Mouse (Mus musculus): ENCODE measurements around the gene Sgpp1. TPM values are rescaled to one million over a fixed set of nuclear protein-coding genes. Genes with fewer than 3 reads are reported as not detected.

Sgpp1 gene
- total and polyA plus RNA-seq, 2 experiments from 2014 or later: 10.4 to 28.4 TPM

DNA sequence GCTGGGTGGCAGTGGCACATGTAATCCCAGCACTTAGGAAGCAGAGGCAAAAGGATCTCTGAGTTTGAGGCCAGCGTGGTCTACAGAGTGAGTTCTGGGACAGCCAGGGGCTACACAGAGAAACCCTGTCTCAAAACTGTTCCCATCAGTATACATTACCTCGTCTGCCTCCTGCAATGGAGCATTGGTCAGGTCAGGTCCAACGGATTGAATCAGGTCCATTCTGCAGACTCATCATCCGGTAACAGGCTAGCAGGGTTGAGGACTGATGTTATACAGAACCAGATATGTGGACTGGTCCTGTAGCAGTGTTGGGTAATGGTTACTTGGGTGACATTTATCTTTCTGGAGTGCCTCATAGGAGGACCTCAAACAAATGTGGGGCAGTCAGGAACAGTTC lies 62.9 kb downstream of the Sgpp1 start:
- Histone ChIP-seq H3K36me3 (replicated peaks; ENCODE audit: control insufficient read depth, insufficient read depth, low read length) (no peaks in the 10 kb centered on the region), H3K4me3 (ENCODE audit: low read depth, low read length) (no peak overlapping the region), H3K27ac (ENCODE audit: low read depth) (no peak overlapping the region), H3K9ac (replicated peaks; ENCODE audit: low read depth, low read length) (no peak overlapping the region), H3K4me2 (ENCODE audit: low read depth, low read length) (no peak overlapping the region), H3K27me3 (ENCODE audit: control insufficient read depth, insufficient read depth, low read length) (no peaks in the 10 kb centered on the region), H3K9me3 (replicated peaks; ENCODE audit: control insufficient read depth, low read length) (no peaks in the 10 kb centered on the region), H3K4me1 (ENCODE audit: control insufficient read depth, insufficient read depth) (peaks cover 8% of the 10 kb centered on the region)
- WGBS: 91% methylated on average over 4 of the region's 4 CpGs
- DNase-seq (ENCODE audit: low spot score): no peak
- ATAC-seq (ENCODE audit: insufficient read depth, low read depth): no peak
- TF ChIP-seq CTCF (IDR thresholded peaks at IDR 0.05; ENCODE audit: low read depth): no peak
- TF ChIP-seq EP300 (IDR thresholded peaks at IDR 0.05; ENCODE audit: low read depth): no peak

DNA sequence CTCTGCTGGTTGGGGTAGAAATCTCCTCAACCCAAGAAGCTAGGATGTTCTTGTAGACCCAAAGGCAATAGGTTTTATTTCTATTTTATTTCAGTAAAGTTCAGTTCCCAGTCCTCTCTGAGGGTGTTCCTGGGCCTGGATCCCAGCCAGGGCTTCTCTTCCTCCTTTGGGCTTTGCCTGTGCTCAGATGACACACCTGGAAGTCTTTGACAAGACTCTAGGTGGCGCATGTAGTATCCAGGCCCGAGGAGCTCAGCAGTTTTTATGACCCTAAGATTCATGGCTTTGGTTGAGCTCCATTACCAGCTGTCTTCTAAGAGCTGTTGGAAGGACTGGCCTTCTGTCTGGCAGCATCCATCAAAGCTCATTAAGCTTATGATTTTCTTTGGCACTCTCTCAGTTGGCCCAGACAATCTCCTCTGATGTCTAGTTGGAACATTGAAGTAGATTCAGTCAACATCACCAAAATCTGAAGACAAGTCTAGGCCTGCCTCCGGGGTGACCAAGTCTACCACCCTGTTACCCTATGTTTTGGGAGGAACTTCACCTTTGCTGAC lies 63.7 kb downstream of the Sgpp1 start:
- Histone ChIP-seq H3K4me2 (ENCODE audit: low read depth, low read length) (no peak overlapping the region), H3K27me3 (ENCODE audit: control insufficient read depth, insufficient read depth, low read length) (no peaks in the 10 kb centered on the region), H3K9me3 (replicated peaks; ENCODE audit: control insufficient read depth, low read length) (no peaks in the 10 kb centered on the region), H3K27ac (ENCODE audit: low read depth) (no peak overlapping the region), H3K9ac (replicated peaks; ENCODE audit: low read depth, low read length) (no peak overlapping the region), H3K4me3 (ENCODE audit: low read depth, low read length) (no peak overlapping the region), H3K4me1 (ENCODE audit: control insufficient read depth, insufficient read depth) (peaks cover 8% of the 10 kb centered on the region), H3K36me3 (replicated peaks; ENCODE audit: control insufficient read depth, insufficient read depth, low read length) (no peaks in the 10 kb centered on the region)
- no peak for ATAC-seq (ENCODE audit: insufficient read depth, low read depth)
- no peak for DNase-seq (ENCODE audit: low spot score)
- no peak for TF ChIP-seq EP300 (IDR thresholded peaks at IDR 0.05; ENCODE audit: low read depth)
- TF ChIP-seq CTCF (IDR thresholded peaks at IDR 0.05; ENCODE audit: low read depth): no peak
- WGBS: 83% methylated on average over 3 of the region's 3 CpGs

DNA sequence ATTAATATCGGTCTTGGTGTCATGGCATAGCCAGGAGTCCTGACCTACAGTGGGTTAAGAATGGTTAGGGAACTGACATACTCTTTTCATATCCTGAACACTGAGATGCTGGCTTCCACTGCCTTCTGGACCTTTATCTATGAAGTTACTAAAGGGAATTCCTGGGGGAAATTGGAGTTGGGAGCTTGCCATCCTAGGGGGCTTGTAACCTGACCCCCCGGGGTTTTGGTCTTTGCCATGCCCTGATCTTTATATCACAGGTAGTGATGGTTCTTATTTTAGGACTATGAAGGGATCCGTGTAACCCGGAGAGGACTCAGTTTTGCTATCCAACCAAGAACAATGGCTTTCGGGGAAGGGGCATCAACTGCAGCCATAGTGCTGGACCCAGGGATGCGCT lies 64.9 kb downstream of the Sgpp1 start:
- no peak overlapping the region for H3K27ac ChIP-seq (ENCODE audit: low read depth)
- no peaks in the 10 kb centered on the region for H3K36me3 ChIP-seq (replicated peaks; ENCODE audit: control insufficient read depth, insufficient read depth, low read length)
- H3K4me3 ChIP-seq (ENCODE audit: low read depth, low read length): peak overlapping the region; percentile 61; the same call in 1 of the 2 replicates
- DNase-seq (ENCODE audit: low spot score) (no peak), ATAC-seq (ENCODE audit: insufficient read depth, low read depth) (no peak)
- peak overlapping the region; percentile 73 for H3K4me2 ChIP-seq (ENCODE audit: low read depth, low read length)
- H3K4me1 ChIP-seq (ENCODE audit: control insufficient read depth, insufficient read depth): peaks cover 8% of the 10 kb centered on the region
- H3K9ac ChIP-seq (replicated peaks; ENCODE audit: low read depth, low read length): peak overlapping the region; percentile 57; the same call in 1 of the 2 replicates
- 87% methylated on average over 6 of the region's 6 CpGs for WGBS
- H3K9me3 ChIP-seq (replicated peaks; ENCODE audit: control insufficient read depth, low read length): no peaks in the 10 kb centered on the region
- H3K27me3 ChIP-seq (ENCODE audit: control insufficient read depth, insufficient read depth, low read length): no peaks in the 10 kb centered on the region
- no peak for TF ChIP-seq CTCF (IDR thresholded peaks at IDR 0.05; ENCODE audit: low read depth)
- no peak for TF ChIP-seq EP300 (IDR thresholded peaks at IDR 0.05; ENCODE audit: low read depth)

- H3K36me3 ChIP-seq (replicated peaks; ENCODE audit: control insufficient read depth, insufficient read depth, low read length): no peaks in the 10 kb centered on the region
- H3K4me1 ChIP-seq (ENCODE audit: control insufficient read depth, insufficient read depth): peaks cover 8% of the 10 kb centered on the region
- H3K27me3 ChIP-seq (ENCODE audit: control insufficient read depth, insufficient read depth, low read length): no peaks in the 10 kb centered on the region
- H3K9me3 ChIP-seq (replicated peaks; ENCODE audit: control insufficient read depth, low read length): no peaks in the 10 kb centered on the region
- peak; percentile 100 for DNase-seq (ENCODE audit: low spot score)
- under 1% methylated on average over 55 of the region's 55 CpGs for WGBS
- H3K27ac ChIP-seq (ENCODE audit: low read depth): peak within 1 kb of the TSS; percentile 85
- peak within 1 kb of the TSS; percentile 82 for H3K4me2 ChIP-seq (ENCODE audit: low read depth, low read length)
- peak within 1 kb of the TSS; percentile 57 for H3K9ac ChIP-seq (replicated peaks; ENCODE audit: low read depth, low read length)
- H3K4me3 ChIP-seq (ENCODE audit: low read depth, low read length): peak within 1 kb of the TSS; percentile 61
- peak; percentile 97 for ATAC-seq (ENCODE audit: insufficient read depth, low read depth)
- TF ChIP-seq EP300 (IDR thresholded peaks at IDR 0.05; ENCODE audit: low read depth): no peak
- TF ChIP-seq CTCF (IDR thresholded peaks at IDR 0.05; ENCODE audit: low read depth): peak; percentile 44
Observed at GRCm38 (mm10) chr12:75669258-75670106, 66.0 kb downstream of the Sgpp1 start, which contains the start of gene Wdr89. TSS of gene Wdr89 (minus strand) at chr12:75669537.

DNA sequence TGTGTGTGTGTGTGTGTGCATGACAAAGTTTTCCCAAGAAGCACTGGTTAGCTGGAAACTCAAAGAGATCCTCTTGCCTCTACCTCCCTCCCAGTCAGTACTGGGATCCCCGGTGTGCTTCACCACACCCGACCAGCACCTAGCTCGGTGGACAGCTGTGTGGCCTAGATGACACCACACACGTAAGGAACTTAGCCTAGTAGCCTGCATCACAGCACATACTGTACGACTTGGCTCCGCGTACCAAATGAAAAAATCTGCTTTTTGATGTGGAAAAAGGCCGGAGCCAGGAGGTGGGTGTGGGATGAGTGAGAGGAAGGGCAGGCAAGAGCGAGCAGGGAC lies 66.6 kb downstream of the Sgpp1 start:
- Histone ChIP-seq H3K4me3 (ENCODE audit: low read depth, low read length) (peak overlapping the region; percentile 61), H3K4me1 (ENCODE audit: control insufficient read depth, insufficient read depth) (peaks cover 8% of the 10 kb centered on the region), H3K9me3 (replicated peaks; ENCODE audit: control insufficient read depth, low read length) (no peaks in the 10 kb centered on the region), H3K4me2 (ENCODE audit: low read depth, low read length) (peak overlapping the region; percentile 82), H3K27ac (ENCODE audit: low read depth) (peak overlapping the region; percentile 69), H3K9ac (replicated peaks; ENCODE audit: low read depth, low read length) (peak overlapping the region; percentile 53), H3K36me3 (replicated peaks; ENCODE audit: control insufficient read depth, insufficient read depth, low read length) (no peaks in the 10 kb centered on the region), H3K27me3 (ENCODE audit: control insufficient read depth, insufficient read depth, low read length) (no peaks in the 10 kb centered on the region)
- peak; percentile 1; the same call in 1 of the 2 replicates for ATAC-seq (ENCODE audit: insufficient read depth, low read depth)
- WGBS: under 1% methylated on average over 9 of the region's 9 CpGs
- TF ChIP-seq CTCF (IDR thresholded peaks at IDR 0.05; ENCODE audit: low read depth) (no peak), EP300 (IDR thresholded peaks at IDR 0.05; ENCODE audit: low read depth) (no peak)
- DNase-seq (ENCODE audit: low spot score): no peak

All from heart, postnatal 0 days (tissue).